Mouse (Mus musculus) myocyte (in vitro differentiated cells): ENCODE data around the gene Wdpcp.

Experiments used
- MAX ChIP-seq: IDR thresholded peaks from one replicate; pipeline ENCODE4 v1.6.1; 2011; ENCODE audit warnings: low read depth, mild to moderate bottlenecking, control low read depth
- MYOD1 ChIP-seq, 3 experiments: IDR thresholded peaks; one replicate each; pipeline ENCODE4 v1.6.1; 2011; ENCODE audit warnings: control low read depth in 2 of 3, low read depth in 2 of 3, mild to moderate bottlenecking in 2 of 3, moderate library complexity in 1 of 3; ENCODE audit not compliant: insufficient read length in 2 of 3, control insufficient read depth in 1 of 3
- POLR2A ChIP-seq: IDR thresholded peaks from one replicate; pipeline ENCODE4 v1.6.1; 2011; ENCODE audit warnings: low read depth, mild to moderate bottlenecking, control low read depth, moderate library complexity; ENCODE audit not compliant: insufficient read length
- SRF ChIP-seq: IDR thresholded peaks from one replicate; pipeline ENCODE4 v1.6.1; 2011; ENCODE audit warnings: low read depth; ENCODE audit not compliant: control insufficient read depth, insufficient read length
- TCF12 ChIP-seq: IDR thresholded peaks from one replicate; pipeline ENCODE4 v1.6.1; 2011; ENCODE audit warnings: mild to moderate bottlenecking, control low read depth; ENCODE audit not compliant: poor library complexity, insufficient read depth, severe bottlenecking

- TF ChIP-seq POLR2A = no peak
- TF ChIP-seq SRF = no peak
- TF ChIP-seq MYOD1 (IDR thresholded peaks at IDR 0.05; ENCODE audit: control insufficient read depth in 1 of 3, insufficient read length in 2 of 3, low read depth in 2 of 3) = no peak
- no peak for TF ChIP-seq TCF12
- no peak for TF ChIP-seq MAX
Measured at GRCm38 (mm10) chr11:21644231-21644630, 72.2 kb downstream of the Wdpcp start.
